Mouse (Mus musculus) kidney, adult 9 months (tissue): ENCODE data around the gene Sptb.

Experiments
- DNase-seq: peaks from one replicate; pipeline ENCODE4 v3.0.0; 2022

The Sptb gene

DNA sequence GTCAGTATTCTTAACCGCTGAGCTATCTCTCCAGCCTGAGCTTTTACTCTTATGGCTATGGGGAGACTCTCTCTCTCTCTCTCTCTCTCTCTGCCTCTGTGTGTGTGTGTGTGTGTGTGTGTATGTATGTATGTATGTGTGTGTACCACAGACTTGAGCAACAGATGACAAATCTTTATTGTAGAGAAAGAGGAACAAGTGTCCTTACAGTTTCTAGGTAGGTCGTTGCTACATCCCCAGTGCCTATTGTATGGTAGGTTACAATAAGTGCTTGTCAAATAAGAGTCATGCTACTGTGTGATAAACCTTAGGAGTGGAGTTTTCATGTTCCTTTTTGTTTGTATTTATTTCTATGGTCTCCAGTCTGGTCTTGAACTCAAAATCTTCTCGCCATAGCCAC, 170.2 kb downstream of the Sptb start:
- no peak for DNase-seq

DNA sequence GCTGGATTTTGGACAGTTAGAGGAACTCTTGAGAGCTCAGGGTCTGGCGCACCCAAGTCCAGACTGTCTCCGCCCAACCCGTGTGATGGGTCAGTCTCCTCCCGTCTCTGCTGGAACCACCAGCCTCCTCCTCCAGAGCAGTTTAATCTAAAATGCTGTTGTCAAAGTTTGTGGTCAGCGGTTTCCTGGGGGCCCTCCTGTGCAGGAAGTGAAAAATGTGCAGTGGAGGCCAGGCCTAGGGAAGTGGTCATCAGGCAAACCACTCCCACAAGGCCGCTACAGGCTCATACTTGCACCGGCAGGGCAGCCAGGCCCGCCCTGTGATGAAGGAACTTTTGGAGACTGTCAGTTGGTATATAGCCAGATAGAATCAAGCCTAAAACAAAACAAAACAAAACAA, 172.9 kb downstream of the Sptb start:
- peak; percentile 68 for DNase-seq

DNA sequence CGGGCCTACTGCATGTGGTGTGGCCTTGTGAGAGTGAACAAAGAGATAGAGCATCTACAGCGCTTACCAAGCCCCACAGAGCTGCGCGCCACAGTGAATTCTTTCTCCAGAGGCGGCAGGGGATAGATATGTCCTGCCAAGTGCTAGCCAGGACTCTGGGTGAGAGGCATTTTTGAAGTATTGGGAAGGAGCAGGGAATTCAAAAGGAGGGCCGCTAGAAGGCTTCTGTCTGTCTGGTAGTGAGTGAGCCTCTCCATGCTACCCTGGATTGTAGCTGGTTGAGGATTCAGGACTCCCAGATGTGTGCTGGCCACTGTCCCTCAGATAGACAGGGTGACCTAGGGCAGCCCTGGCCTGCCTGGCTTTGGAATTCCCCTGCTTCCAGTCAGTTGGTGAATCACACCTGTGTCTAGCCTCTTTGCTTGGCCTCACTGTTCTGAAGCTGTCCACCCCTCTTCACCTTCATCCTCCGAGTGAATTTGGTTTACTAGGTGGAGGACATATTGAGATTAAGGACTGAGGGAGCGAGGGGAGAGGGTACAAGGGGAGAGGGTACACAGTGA, 173.7 kb downstream of the Sptb start:
- no peak for DNase-seq

DNA sequence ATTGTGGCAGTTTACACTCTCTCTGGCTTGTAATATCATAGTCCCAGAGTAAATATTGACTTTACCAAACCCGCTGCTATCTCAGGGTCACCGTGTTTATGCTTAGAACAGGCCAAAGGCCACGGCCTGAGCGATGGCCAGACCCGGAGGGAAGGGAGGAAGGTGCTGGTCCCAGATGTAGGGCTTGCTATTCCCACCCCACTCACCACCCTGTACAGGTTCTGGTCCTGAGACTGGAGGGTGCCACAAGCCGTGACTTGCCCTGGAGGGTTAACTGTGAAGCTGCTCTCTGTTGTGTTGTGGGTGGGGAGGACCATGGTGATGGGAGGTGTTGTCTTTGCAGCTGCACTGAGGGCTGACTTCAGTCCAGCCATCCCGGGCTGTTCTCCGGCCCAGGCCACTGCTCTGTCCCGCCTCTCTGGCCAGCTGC, 174.9 kb downstream of the Sptb start:
- DNase-seq = no peak

DNA sequence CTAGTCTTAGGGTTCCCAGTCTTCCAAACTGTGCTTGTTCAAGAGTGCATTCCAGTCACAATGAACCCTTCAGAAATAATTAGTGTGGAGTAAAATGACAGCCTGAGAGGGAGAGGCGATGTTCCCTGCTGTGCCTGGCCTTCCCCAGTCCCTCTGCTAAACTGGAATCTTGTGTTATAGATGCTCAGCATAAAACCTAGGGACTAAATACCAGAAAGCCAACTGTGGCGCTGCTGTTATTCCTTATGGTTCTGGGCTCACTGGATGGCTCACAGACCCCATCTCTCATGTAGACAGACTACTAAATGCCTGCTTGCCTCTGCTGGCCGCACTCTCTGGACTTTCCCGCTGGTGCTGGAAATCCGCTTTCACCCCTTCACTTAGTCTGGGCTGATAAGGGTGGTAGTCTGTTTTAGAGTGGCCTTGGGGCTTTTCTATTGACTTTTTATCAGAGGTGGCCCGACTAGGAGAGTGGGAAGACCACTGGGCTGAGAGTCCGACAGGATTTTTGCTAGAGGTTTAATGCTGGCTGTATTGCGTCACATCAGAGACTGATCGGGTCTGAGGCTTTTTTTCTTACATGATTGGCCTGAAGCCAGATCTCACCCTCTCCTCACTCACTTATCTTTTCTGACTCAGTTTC, 175.6 kb downstream of the Sptb start:
- no peak for DNase-seq

DNA sequence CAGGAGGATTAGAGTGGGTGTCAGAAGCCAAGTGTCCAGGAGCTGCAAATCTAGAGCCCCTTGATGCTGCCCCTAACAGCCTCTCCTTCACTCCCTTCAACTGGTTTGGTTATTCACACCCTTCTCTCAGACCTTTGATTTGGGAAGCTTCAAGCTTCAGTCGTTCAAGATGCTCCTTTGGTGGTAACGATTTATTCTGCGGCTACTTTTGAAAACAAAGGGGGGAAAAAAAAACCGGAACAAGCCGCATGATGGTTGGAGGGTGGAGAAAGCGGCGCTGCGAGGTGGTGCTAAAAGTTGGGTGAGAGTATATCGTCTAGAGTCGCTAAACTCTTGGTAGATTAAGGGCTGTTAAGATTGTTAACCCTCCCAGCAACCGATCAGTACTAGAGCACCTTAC, 176.1 kb downstream of the Sptb start:
- no peak for DNase-seq

DNA sequence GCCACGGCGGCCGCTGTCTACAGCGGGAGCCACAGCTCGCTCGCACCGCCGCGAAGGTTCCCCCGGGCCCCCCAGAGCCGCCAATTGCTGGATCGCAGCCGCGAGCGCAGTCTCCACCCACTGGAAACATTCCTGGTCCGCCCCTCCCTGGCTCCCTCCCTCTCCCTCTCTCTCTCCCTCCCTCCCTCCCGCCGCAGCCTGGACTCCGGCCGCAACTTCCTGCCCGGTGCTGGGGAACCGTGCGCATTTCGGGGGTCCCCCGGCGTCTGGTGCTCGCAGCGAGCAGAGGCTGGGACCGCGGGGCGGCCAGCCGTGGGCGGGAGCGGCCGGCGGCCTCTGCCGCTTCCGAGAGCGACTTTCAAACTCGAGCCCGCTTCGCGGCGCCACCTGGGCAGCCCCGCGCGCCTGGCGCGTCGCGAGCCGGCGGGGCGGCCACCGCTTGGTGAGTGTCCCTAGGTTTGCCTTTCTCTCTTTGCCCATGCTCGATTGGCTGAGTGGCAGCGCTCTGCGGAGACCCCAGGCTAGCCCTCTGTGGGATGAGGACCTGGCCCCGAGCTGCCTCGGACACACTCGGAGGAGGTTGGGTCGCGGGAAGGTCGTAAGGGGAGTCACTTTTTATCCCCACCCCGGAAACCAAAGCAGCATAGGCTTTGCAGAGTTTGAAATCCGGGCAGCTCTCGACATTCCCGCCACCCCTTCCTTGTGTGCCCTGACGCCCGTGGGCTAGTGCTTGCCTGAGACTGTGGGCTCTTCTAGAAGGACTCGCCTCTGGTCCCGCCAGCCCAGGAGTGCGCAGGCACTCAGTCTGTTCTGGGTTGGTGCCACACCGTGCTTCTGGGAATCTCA, 176.7 kb downstream of the Sptb start:
- DNase-seq = peak; percentile 59

DNA sequence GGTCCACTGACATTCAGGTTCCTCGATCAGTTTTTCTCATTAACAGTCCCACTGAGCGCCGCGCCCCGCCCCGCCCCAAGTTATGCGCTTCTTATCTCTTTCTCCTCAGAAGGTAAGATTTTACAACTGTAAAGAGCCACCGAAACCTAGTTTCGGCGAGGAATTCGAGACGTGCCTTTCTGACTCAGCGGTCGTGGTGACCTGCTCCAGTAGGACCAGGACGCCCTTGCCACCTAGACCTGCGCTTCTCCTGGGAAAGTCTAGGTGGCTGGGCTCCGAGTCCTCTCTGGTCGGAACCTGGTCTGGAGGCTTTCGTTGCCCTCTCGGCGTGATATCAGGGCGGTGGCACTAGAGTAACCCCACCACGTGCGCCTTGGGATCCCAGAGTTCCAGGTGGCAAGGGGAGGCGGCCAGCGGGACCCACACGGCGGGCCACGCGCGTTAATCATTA, 177.4 kb downstream of the Sptb start:
- DNase-seq = peak; percentile 97

DNA sequence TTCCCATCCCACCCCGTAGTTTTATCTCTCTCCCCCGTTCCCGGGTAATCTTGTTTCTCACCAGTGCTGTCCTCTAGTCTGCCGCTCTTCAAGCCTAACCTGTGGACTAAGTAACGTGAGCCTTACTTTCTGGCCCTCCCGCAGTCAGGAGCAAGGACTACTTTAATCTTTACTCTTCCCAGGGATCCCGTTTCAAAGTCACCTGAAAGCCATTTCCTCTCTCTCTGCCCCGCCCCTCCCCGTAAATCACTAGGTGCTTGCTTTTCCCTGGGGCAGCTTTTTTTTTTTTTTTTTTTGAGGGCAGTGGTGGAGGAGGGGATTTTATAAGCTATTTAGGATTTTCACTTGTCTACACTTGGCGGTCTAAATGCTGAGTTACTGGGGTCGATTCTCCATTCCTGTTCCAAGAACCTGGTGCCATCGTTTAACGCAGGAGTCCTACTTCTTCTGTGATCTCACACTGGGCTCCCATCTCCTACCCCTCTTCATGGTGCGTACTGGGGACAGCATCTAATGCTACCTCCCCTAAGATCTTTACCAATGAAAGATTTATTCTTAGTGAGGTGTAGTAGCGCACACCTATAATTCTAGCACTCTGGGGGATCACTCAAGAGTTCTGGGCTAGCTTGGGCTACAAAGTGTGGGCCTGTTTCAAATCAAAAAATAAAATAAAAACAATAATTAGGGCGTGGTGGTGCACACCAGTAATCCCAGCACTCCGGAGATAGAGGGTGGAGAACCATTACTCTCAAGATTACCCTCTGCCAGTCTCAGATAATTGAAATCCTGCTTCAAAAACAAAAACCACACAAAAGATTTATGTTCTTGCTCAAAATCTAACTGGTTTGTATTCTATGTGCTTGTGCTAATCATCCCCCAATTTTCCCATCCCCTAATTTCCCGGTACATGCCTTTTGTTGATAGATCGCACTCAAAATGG, 178.1 kb downstream of the Sptb start:
- peak; percentile 85 for DNase-seq

DNA sequence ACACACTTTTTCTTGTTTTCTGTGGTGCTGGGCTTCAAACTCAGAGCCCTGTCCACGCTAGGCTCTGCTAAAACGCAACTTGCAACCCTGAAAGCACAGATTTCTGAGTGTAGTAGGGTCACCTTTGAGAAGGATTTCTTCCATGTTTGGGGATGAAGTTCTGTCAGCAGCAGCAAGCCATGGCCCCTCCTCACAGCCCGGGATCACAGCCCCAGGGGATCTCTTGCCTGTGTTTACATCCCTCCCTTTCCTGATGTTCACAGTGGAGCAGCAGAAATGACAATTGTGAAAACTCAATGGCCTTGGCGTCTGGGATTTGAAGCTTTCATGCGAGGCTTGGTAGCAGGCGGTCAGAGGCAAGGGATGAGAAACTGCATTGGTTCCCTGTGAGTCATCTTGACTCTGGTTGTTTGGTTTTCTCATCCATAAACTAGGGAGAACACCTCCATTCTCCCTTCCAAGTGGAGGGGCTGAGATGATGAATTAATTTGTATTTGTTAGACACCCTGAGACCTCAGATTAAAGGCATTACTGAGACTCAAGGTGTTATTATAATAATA, 179.7 kb downstream of the Sptb start, which contains the start of gene Plekhg3:
Gene Plekhg3 (plus strand): TSS at position 312 of the 560 bp plus-strand sequence.
- DNase-seq = no peak
